Mouse (Mus musculus) erythroblast, adult 5-6 weeks (primary cell): ENCODE data around the gene Tmem11. TPM values are rescaled to one million over a fixed set of nuclear protein-coding genes. Genes with fewer than 3 reads are reported as not detected.
"Not testable (repeated sequence)": the region's sequence is repeated elsewhere in the genome, so short reads cannot be mapped to it uniquely, and the experiment has no call there.

Source experiments
- ATAC-seq: replicated peaks from 2 replicates; pipeline ENCODE4 v1.8.0; 2016; ENCODE audit warnings: moderate number of reproducible peaks, mild to moderate bottlenecking, moderate TSS enrichment, inconsistent platforms; ENCODE audit not compliant: poor library complexity, low FRiP score, severe bottlenecking
- total RNA-seq, 2 experiments: library from RNA; stranded (forward) in 1 of 2; stranded (reverse) in 1 of 2; fragments of 150-400 nt in 1 of 2; fragments of 200-764, 138-1000 nt in 1 of 2; gene quantifications; 2 replicates each; pipeline versions ENCODE4 v1.2.3 to v1.2.4; 2015 to 2017; ENCODE audit warnings: low replicate concordance in 2 of 2

The Tmem11 gene
- total RNA-seq, 2 experiments from 2014 or later = 8.8 to 13.5 TPM

DNA sequence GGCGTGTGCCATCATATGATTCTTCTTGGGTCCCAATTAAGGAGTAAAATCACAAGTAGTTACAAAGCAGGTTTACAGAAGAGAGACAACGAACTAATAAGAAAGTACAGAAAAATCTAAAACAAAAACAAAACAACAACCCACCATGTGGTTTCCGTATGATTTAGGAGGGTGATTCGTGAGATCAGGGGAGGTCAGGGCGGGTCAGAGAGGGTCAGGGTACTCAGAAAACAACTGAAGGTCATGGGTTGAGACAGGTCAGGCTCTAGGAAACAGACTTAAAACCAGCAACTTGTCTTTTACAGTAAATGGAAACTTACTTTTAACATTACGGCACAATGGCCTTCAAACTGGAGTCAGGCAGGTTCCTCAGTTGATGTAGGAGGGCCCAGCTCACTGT is 11.2 kb upstream of the Tmem11 start:
- no peak for ATAC-seq

DNA sequence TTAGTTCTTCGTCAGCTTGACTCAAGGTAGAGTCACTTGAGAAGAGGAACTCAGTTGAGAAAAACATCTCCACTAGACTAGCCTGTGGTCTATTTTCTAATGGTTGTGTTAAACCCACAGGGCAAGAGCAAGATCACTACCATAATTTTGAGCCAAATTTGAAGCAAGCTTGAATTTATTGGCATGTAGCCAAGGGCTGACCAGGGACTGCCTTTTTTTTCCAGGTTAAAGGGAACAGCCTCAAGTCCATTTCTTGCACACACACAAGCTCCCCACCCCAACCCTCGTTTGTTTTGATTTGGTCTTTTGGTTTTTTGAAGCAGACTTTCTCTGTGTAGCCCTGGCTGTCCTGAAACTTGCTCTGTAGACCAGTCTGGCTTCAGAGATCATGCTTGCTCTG is 10.8 kb upstream of the Tmem11 start:
- ATAC-seq = no peak

DNA sequence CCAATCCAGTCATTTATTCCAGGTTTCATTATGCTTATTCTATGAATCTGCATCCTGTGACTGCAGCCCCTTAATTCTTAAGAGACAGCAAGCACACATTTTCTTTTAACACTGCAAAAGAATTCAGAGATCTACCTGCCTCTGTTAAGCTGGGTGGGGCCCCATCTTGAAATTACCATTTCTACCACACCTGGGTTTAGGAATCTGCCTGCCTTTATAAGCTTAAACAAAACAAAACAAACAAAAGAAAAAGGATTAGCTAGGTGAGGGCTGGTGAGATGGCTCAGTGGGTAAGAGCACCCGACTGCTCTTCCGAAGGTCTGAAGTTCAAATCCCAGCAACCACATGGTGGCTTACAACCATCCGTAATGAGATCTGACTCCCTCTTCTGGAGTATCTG is 7.9 kb upstream of the Tmem11 start:
- ATAC-seq = not testable (repeated sequence)

DNA sequence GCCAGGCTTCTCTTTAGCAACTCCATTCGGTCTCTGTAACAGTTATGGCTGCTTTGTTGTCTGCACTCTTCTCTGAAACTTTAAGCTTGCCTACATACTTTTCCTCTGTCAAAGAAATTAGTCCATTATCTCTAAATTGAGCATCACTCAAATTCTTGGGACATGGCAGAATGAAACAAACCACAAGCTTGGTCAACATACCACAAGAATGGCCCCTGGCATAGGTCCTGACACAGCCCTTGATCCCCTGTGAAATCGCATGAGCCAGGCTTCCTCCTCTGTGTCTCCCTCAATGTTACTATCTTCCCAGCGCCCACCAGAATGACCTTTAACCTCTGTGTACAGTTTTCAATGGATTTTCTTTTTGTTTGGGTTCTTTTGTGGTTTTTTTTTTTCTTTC is 3.3 kb upstream of the Tmem11 start:
- no peak for ATAC-seq

DNA sequence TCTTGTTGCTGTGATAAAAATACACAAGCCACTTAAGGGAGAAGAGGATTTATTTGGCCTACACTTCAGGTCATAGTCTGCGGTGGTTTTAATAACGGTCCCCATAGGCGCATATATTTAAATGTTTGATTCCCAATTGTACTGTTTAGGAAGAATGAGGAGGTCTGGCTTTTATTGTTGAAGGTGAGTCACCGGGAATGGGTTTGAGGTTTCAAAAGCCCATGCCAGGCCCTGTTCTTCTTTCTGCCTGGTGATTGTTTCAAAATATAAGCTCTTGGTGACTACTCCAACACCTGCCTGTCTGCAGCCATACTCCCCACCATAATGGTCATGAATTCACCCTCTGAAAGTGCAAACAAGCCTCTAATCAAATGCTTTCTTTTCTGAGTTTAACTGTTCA is 1.5 kb upstream of the Tmem11 start:
- no peak for ATAC-seq

DNA sequence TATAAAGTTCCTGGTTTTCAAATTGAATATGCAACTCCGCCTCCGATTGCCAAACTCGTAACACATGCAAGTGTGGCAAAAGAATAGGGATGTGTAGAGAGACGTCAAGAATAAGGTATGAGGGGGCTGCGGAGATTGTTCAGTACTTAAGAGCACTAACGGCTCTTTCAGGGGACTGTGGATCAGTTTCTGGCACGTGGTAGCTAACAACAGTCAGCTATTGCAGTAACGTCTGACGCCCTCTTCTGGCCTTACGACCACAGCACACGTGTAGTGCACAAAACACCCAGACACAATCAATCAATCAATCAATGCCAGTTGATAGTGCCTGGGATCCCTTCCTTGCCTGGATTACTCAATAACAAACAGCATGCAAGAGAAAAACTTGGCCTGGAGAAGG is 351 bp upstream of the Tmem11 start:
- ATAC-seq = peak; percentile 68

DNA sequence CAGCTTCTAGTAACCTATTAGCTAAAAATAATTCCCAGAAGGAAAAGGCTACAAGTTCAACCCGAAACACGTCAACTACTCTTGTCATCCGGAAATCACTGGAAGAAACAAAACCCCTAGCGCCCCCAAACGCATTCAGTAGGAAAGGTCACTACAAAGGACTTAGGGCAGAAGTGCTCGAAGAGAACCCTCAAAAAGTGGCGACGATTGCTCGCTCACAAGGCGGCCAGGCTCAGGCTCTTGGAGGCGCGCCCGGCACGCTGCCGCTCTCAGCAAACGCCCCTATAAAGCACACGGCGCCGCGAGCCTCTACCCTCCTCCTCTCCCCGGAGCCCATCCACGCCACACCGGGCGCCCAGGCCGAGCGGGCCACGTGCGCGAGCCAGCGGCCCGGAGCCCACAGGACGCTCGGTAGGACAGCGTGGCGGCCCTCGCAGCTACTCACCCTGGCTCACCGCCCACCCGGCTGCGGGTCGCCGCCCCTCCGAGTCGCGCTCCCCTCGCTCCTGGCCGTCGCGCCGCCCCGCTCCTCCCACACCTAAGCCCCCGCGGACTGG is 938 bp downstream of the Tmem11 start:
- peak; percentile 53 for ATAC-seq

DNA sequence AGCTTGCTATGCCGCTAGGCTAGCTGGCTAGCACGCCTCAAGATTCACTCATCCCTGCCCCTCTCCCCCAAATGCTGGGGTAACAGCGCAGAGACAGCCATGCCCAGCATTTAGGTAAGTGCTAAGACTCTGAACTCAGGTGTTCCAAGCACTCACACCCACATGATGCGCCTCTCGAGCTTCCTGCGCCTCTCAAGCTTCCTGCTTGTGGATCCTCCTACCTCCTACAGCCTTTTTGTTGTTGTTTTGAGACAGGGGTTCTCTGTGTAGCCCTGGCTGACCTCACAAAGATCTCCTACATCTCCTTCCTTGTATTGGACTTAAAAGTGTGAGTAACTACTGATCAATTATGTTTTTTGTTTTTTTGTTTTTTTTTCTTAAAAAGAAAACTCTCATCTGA is 6.0 kb downstream of the Tmem11 start:
- ATAC-seq = no peak

DNA sequence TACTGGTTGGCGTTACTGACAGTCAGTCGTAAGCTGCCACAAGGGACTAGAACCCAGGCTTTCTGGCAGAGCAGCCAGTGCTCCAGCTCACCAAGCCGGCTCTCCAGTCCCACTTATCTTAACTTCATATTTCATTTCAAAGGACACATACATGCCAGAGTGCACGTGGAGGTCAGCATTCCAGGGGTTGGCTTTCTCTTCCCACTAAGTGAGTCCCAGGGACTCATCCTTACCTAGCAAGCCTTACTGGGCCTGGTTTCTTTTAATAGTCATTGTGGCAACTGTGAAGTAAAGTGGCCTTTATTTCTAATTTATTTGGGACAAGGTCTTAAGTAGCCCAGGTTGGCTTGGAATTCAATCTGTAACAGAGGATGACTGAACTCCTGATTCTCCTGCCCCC is 7.7 kb downstream of the Tmem11 start:
- no peak for ATAC-seq

DNA sequence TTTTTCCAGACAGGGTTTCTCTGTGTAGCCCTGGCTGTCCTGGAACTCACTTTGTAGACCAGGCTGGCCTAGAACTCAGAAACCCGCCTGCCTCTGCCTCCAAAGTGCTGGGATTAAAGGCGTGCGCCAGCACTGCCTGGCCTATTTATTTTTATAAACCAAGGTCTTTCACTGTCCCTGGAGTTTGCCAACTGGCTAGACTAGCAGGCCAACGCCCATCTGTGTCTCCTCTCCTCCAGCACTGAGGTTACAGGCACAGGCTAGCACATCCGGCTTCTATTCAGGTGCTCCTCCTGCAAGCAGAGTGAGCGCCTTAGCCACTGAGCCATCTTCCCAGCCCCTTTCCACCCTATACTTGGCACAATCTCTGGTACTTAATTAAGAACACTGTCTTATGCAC is 9.6 kb downstream of the Tmem11 start:
- not testable (repeated sequence) for ATAC-seq

DNA sequence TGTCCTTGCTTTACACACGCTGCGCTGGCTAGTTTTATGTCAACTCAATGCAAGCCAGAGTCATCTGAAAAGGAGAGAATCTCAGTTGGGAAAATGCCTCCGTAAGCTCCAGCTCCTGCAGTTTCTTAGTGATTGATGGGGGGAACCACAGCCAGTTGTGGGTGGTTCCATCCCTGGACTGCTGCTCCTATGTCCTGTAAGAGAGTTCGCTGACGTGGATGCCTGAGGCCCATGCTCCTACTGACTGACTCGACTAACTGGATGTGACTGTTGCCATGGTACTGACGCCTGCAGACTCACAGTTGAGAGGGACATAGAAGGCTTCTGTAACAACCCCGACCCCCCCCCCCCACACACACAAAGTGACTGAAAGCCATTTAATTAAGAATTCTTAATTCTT is 11.2 kb downstream of the Tmem11 start:
- ATAC-seq = no peak

DNA sequence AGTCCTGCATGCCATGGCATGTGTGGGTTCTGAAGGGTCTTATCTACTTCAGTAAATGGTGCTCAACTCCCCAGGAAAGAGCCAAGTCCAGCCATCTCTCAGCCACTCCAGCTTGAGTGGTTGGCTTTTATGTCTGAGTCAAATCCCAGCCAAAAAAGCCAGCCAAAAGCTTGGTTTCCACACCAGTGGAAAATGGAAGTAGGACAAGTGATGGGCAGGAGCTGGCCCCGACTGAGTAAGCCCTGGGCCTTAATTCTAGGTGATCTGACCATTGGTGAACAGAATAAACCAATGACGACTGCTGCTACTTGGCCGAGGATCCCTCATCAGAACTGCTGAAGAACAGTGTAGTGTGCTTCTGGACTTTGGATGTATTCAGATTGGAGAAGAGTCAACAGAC is 11.6 kb downstream of the Tmem11 start:
- ATAC-seq = no peak

DNA sequence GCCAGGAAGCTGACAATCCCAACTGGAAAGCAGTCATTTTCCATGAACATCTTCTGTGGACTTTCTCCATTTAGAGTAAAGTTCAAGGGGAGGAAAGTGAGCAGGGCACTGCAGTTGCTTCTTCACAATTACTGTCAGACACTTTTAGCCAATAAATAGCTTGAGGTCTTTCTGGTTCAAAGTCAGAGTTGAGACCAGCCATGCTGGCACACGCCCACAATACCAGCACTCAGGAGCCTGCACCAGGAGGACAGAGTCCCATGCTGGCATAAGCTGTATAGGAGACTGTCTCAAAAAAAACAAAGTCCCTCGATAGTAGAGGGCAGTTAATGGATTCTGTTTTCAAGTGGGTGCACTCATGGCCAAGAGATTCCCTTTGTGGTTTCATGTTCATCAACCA is 13.1 kb downstream of the Tmem11 start:
- ATAC-seq = no peak

DNA sequence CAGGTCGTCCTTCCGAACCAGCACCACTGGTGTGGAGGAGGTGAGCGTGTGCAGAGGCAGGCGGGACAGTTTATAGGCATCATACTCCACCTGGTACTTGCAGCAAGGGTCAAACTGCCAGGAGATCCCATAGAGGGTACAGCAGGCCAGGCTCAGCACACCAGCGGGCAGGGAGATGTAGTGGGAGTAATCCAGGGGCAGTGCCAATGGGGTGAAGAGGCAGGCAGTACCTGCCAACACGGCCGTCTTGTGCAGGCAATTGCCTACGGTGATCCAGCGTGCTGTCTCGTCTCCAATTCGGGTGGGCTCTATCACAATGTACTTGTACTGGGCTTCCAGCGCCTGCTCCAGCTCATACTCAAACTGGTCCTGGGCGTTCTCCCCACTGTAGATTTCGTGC is 14.2 kb downstream of the Tmem11 start:
- no peak for ATAC-seq

DNA sequence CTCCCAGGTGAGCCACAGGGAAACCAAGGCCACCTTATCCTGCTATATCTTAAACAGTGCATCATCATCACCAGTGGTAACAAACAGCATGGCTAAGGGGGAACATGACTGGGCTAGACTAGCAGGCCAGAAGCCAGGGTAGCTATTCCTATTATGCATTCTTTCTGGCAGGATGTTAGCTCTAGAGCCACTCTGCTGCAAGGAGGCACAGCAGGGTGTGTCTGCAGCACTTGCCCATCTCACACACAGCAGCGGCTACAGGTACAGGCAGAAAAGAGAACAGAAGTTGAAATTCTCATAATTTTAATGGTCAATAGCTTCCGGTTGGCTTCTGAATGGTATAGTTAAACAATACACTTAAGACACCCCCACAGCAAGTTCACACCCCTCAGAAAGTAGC is 14.9 kb downstream of the Tmem11 start:
- no peak for ATAC-seq

DNA sequence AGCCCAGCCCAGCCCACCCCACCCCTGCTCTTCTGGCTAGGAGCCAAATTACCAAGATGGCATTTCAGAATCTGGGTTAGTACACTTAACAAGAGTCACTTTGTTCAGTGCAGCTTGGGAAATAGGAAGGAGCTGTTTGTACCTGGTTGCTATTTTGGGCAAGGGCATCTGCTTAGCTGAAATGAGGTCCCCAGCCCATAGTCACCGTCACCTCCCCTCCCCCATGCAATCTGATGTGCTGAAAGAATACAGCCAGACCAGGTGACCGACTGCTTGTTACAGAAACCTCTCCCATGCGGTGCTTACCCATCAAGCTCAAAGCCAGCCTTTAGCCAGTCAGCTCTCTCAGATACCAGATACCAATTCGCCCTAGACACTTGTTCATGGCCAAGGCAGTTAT is 15.9 kb downstream of the Tmem11 start:
- ATAC-seq = no peak

DNA sequence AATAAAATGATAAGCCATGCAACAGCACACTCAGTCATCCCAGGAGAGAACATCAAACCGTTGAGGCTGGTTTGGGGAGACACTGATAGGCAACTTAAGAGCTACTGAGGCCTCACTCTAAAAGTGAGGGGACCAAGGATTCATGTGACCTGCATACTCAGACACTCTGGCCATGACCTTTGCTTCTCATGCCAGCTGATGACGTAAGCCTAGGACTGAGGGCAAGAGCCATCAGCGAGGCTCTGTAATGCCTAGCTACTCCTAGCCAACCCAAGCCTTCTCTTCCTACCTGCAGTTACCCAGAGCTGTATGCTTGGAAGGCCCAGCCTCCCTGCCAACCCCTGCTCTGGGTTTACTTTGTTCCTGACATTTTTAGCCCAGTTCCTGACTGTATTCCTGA is 17.1 kb downstream of the Tmem11 start:
- no peak for ATAC-seq

DNA sequence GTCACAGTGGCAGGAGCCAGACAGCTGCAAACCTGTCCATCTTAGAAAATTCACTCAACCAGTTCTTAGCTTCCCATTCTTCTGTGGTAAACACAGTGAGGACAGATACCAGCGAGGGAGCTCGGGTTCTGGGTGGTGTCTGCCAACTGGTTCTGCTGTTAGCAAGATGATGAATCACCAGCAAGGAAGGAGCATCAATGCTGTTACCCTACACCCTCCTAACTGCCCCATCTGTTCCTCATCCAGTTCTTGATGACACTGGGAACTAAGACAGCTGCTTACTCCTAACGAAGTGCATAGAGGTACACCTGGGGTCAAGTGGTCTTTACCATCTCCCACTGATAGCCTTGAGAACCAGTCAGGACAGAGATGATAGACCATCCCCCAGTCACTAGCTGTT is 22.5 kb downstream of the Tmem11 start:
- no peak for ATAC-seq

DNA sequence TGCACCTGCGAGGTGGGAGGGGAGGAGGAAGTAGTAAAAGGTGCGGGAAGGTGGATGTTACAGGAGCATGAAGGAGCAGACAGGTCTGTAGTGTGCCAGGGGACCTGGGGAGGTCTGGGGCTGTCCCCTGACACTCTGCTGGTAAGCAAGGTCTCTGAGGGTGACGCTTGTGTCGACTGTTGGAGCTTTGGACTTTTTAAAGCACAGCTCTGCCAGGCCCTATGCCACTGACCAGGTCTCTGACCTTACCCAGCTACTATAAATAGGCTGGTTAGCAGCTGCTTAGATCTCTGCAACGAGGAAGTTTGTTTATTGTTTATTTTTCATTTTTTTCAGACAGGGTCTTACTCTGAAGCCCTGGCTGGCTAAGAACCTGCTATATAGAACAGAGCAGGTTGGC is 33.7 kb downstream of the Tmem11 start:
- no peak for ATAC-seq

DNA sequence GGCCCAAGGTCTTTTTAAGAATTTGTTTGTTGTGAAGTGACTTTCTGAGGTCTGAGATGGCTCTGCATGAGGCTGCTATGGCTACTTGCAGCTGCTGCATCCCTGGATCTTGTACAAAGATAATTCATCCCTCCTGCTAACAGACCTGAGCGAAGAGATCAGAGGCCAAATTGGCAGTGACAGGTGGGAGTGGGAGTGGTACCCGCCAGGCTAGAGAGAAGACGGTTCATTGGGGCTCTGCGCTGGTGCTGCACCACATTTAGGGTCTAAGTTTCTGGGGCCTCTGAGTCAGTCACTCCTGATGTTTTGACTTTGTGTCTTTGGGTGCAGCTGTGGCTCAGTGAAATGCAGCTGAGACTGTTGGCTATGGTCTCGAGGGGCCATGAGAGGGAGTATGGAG is 35.7 kb downstream of the Tmem11 start:
- ATAC-seq = no peak

DNA sequence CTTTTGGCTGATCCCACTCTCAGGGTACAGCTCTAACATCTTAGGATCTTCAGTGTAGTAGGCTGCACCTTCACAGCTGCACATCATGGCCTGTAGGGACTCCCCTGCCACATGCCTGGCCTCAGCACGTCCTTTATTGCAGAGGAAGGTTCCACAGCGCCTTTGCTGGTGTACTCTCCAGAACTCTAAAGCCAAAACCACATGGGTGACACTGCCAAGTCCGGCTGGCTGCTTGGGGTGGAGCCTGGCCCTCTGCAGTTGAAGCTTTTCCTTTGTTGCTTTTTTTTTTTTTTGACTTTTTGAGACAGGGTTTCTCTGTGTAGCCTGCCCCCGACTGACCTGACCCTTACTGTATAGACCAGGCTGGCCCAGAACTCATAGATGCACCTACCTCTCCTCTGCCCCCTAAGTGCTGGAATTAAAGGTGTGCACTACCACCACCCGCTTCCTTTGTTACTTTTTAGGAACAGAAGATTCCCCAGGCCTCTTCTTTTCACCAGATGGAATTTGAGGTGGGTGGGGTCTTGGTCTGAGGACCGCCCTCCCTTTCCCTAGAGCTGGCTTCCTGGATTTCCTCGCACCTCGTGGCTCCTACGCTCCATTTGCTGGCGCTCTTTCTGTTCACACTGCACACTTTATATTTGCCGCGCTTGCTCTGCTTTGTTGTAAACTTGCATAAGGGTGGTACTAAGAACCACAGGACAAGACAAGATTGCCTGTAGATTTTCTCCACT is 37.4 kb downstream of the Tmem11 start:
- ATAC-seq = no peak
